Mouse (Mus musculus) embryonic facial prominence, embryonic 11.5 days (tissue): ENCODE data around the gene Fam234a. TPM values are rescaled to one million over a fixed set of nuclear protein-coding genes. Genes with fewer than 3 reads are reported as not detected.
"Not testable (repeated sequence)": the region's sequence is repeated elsewhere in the genome, so short reads cannot be mapped to it uniquely, and the experiment has no call there.

Experiments used
- ATAC-seq: fragments of 200-750 bp; cut with Nextera tagmentation; replicated peaks from 2 replicates; pipeline ENCODE4 v1.8.0; 2017; ENCODE audit warnings: low read depth; ENCODE audit not compliant: insufficient number of reproducible peaks, low FRiP score, low TSS enrichment
- DNase-seq: peaks from one replicate; pipeline ENCODE4 v3.0.0-alpha.2; 2015; ENCODE audit warnings: low spot score
- H3K27ac ChIP-seq: fragments of 300-500 bp; sonication (generic); replicated peaks from 2 replicates; pipeline ENCODE4 v1.5.1; 2014; ENCODE audit warnings: mild to moderate bottlenecking, low read depth, low read length, control low read depth
- H3K27me3 ChIP-seq: fragments of 300-500 bp; sonication (generic); 2 replicates; pipeline ENCODE4 v1.6.1; 2014; ENCODE audit warnings: mild to moderate bottlenecking, low read length, moderate library complexity, mixed read lengths; ENCODE audit not compliant: control insufficient read depth, insufficient read depth
- H3K36me3 ChIP-seq: fragments of 300-500 bp; sonication (generic); replicated peaks from 2 replicates; pipeline ENCODE4 v1.6.1; 2014; ENCODE audit warnings: low read depth, mild to moderate bottlenecking, low read length, moderate library complexity, mixed read lengths; ENCODE audit not compliant: control insufficient read depth, insufficient read depth
- H3K4me1 ChIP-seq: fragments of 300-500 bp; sonication (generic); 2 replicates; pipeline ENCODE4 v1.6.1; 2014; ENCODE audit warnings: low read length, mixed read lengths; ENCODE audit not compliant: control insufficient read depth, insufficient read depth
- H3K4me2 ChIP-seq: fragments of 300-500 bp; sonication (generic); 2 replicates; pipeline ENCODE4 v1.6.1; 2014; ENCODE audit warnings: low read depth, mild to moderate bottlenecking, control low read depth, low read length, moderate library complexity
- H3K4me3 ChIP-seq: fragments of 300-500 bp; sonication (generic); 2 replicates; pipeline ENCODE4 v1.5.1; 2014; ENCODE audit warnings: low read depth, low read length, control low read depth
- H3K9ac ChIP-seq: fragments of 300-500 bp; sonication (generic); replicated peaks from 2 replicates; pipeline ENCODE4 v1.6.1; 2014; ENCODE audit warnings: mild to moderate bottlenecking, control low read depth, low read length
- H3K9me3 ChIP-seq: fragments of 300-500 bp; sonication (generic); replicated peaks from 2 replicates; pipeline ENCODE4 v1.6.1; 2016; ENCODE audit warnings: mild to moderate bottlenecking, low read length, inconsistent platforms, mixed read lengths; ENCODE audit not compliant: control insufficient read depth
- WGBS: fragments of 180-500 bp; shearing (Covaris S2); extraction: QIAGEN DNeasy Blood & Tissue Kit; methylation state at CpG from one replicate; pipeline ENCODE4 v1.1.7; 2014; 5-methylcytosine and 5-hydroxymethylcytosine counted together
- polyA plus RNA-seq: library from polyadenylated mRNA; unstranded; fragments of >200 nt; fragmentation: Nextera tagmentation; extraction: Ambion mirVana; gene quantifications from 2 replicates; pipeline ENCODE4 v1.2.1, GENCODE M21; 2014

Gene Fam234a
- polyA plus RNA-seq, 1 experiment from 2014 or later = 21.3 TPM

- peaks cover 44% of the 10 kb centered on the region for H3K27me3 ChIP-seq
Measured at GRCm38 (mm10) chr17:26203321-26203811, 40.7 kb downstream of the Fam234a start.

GRCm38 (mm10) chr17:26202737-26203136, 41.3 kb downstream of the Fam234a start, which contains the start of gene Rgs11:
Gene Rgs11, plus strand, starts transcription at chr17:26202951.
- ATAC-seq (no peak), DNase-seq (peak; percentile 19)
- H3K4me3 ChIP-seq = peak within 1 kb of the TSS; percentile 33
- no peaks in the 10 kb centered on the region for H3K9me3 ChIP-seq
- H3K36me3 ChIP-seq = no peaks in the 10 kb centered on the region
- peaks cover 44% of the 10 kb centered on the region for H3K27me3 ChIP-seq
- peak within 1 kb of the TSS; percentile 83 for H3K4me2 ChIP-seq
- no peaks in the 10 kb centered on the region; the same call in 1 of the 2 replicates for H3K4me1 ChIP-seq
- 1% methylated on average over 21 of the region's 22 CpGs for WGBS
- no peak within 1 kb of the TSS for H3K27ac ChIP-seq
- H3K9ac ChIP-seq = 0 out of 2 replicates have a peak within 1 kb of the TSS, but pooled peaks have one; percentile 30

More at GRCm38 (mm10) chr17:26203321-26203811, 40.7 kb downstream of the Fam234a start:
- Histone ChIP-seq H3K4me1 (no peaks in the 10 kb centered on the region; the same call in 1 of the 2 replicates), H3K27ac (no peak overlapping the region), H3K9me3 (no peaks in the 10 kb centered on the region), H3K4me3 (peak overlapping the region; percentile 33), H3K36me3 (no peaks in the 10 kb centered on the region), H3K9ac (0 out of 2 replicates have a peak overlapping the region, but pooled peaks have one; percentile 30), H3K4me2 (peak overlapping the region; percentile 83)
- DNase-seq (peak; percentile 17), ATAC-seq (no peak)
- WGBS = 1% methylated on average over 30 of the region's 30 CpGs

- H3K27ac ChIP-seq = no peak overlapping the region
- H3K4me1 ChIP-seq = no peaks in the 10 kb centered on the region; the same call in 1 of the 2 replicates
- H3K4me3 ChIP-seq = no peak overlapping the region
- no peaks in the 10 kb centered on the region for H3K9me3 ChIP-seq
- H3K4me2 ChIP-seq = no peak overlapping the region
- no peaks in the 10 kb centered on the region; the same call in 1 of the 2 replicates for H3K36me3 ChIP-seq
- DNase-seq (no peak), ATAC-seq (no peak)
- no peak overlapping the region for H3K9ac ChIP-seq
- peaks cover 44% of the 10 kb centered on the region for H3K27me3 ChIP-seq
Measured at GRCm38 (mm10) chr17:26201998-26202397, 42.0 kb downstream of the Fam234a start.

GRCm38 (mm10) chr17:26200831-26201705, 43.0 kb downstream of the Fam234a start:
- H3K4me1 ChIP-seq = no peaks in the 10 kb centered on the region; the same call in 1 of the 2 replicates
- DNase-seq (peak; percentile 49), ATAC-seq (peak; percentile 77; the same call in 1 of the 2 replicates)
- H3K4me3 ChIP-seq = peak overlapping the region; percentile 52
- peak overlapping the region; percentile 67 for H3K9ac ChIP-seq
- H3K27ac ChIP-seq = no peak overlapping the region
- no peaks in the 10 kb centered on the region; the same call in 1 of the 2 replicates for H3K36me3 ChIP-seq
- WGBS = under 1% methylated on average over 59 of the region's 92 CpGs
- H3K4me2 ChIP-seq = peak overlapping the region; percentile 99
- H3K27me3 ChIP-seq = peaks cover 44% of the 10 kb centered on the region
- H3K9me3 ChIP-seq = no peaks in the 10 kb centered on the region

- no peak for ATAC-seq
- WGBS = 82% methylated on average over 4 of the region's 4 CpGs
- no peak within 1 kb of the TSS for H3K4me3 ChIP-seq
- H3K27ac ChIP-seq = no peak within 1 kb of the TSS
- H3K36me3 ChIP-seq = no peaks in the 10 kb centered on the region; the same call in none of the 2 replicates
- H3K4me2 ChIP-seq = no peak within 1 kb of the TSS
- H3K27me3 ChIP-seq = peaks cover 41% of the 10 kb centered on the region
- H3K9ac ChIP-seq = no peak within 1 kb of the TSS
- no peaks in the 10 kb centered on the region for H3K9me3 ChIP-seq
- no peak for DNase-seq
- H3K4me1 ChIP-seq = no peaks in the 10 kb centered on the region; the same call in 1 of the 2 replicates
Measured at GRCm38 (mm10) chr17:26198892-26199291, 45.1 kb downstream of the Fam234a start, which contains the start of gene Pdia2. Gene Pdia2, minus strand, starts transcription at chr17:26199087.

GRCm38 (mm10) chr17:26192481-26193190, 51.4 kb downstream of the Fam234a start:
- H3K4me2 ChIP-seq = no peak overlapping the region
- H3K9ac ChIP-seq = no peak overlapping the region
- no peak overlapping the region for H3K4me3 ChIP-seq
- WGBS = 96% methylated on average over 15 of the region's 15 CpGs
- no peaks in the 10 kb centered on the region for H3K9me3 ChIP-seq
- H3K27me3 ChIP-seq = no peaks in the 10 kb centered on the region
- ATAC-seq (no peak), DNase-seq (no peak)
- no peak overlapping the region for H3K27ac ChIP-seq
- peaks cover 2% of the 10 kb centered on the region for H3K36me3 ChIP-seq
- H3K4me1 ChIP-seq = no peaks in the 10 kb centered on the region

- H3K4me3 ChIP-seq, H3K4me2 ChIP-seq, ATAC-seq, H3K27ac ChIP-seq, H3K36me3 ChIP-seq, H3K4me1 ChIP-seq, H3K9ac ChIP-seq, H3K27me3 ChIP-seq, DNase-seq, H3K9me3 ChIP-seq: not testable (repeated sequence)
- WGBS = 93% methylated on average over 7 of the region's 7 CpGs
Measured at GRCm38 (mm10) chr17:26191486-26191885, 52.6 kb downstream of the Fam234a start.
